Mouse (Mus musculus) CD4-positive, CD25-positive, alpha-beta regulatory T cell (primary cell): ENCODE measurements around the gene Catsperb. TPM values are rescaled to one million over a fixed set of nuclear protein-coding genes. Genes with fewer than 3 reads are reported as not detected.

Source experiments
- polyA plus RNA-seq: library from polyadenylated mRNA; unstranded; fragments of 100-300 nt; shearing (Covaris generic); gene quantifications from one replicate; pipeline ENCODE4 v1.2.1, GENCODE M21; 2017

Catsperb gene
- polyA plus RNA-seq = 0.08 TPM

DNA sequence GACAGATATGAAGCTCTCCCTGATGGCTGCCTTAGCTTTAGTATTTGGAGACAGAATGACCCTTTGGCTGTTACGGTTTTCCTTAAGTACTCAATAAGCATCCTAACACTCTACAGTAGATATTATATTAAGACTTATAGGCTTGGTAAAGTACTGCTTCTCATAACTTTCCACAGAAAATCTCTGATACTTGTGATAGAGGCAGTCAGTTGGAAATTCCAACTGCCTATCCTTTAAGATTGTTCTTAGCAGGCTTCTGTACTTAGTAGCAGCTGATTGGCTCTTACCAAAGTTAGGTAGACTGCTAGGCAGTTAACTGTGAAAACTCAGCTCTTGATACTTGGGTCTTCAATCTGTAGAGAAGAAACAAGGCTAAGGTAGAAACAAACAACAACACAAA is at the start of gene Catsperb:
Gene Catsperb (plus strand): TSS at position 301 of the 400 bp plus-strand sequence.

